Mouse (Mus musculus) cortical plate, adult 2 months (tissue): ENCODE data around the gene Hspb6. TPM values are rescaled to one million over a fixed set of nuclear protein-coding genes. Genes with fewer than 3 reads are reported as not detected.

Experiments
- H3K27ac ChIP-seq: fragments of 200-500 bp; 2 replicates; pipeline ENCODE4 v1.5.1; 2012; ENCODE audit warnings: low read length, control low read depth, inconsistent platforms; ENCODE audit not compliant: insufficient read depth
- H3K4me1 ChIP-seq: fragments of 200-500 bp; 2 replicates; pipeline ENCODE4 v1.6.1; 2011; ENCODE audit warnings: low read length; ENCODE audit not compliant: control insufficient read depth, insufficient read depth
- H3K4me3 ChIP-seq: fragments of 200-500 bp; 2 replicates; pipeline ENCODE4 v1.5.1; 2011; ENCODE audit warnings: mild to moderate bottlenecking, low read length, control low read depth; ENCODE audit not compliant: insufficient read depth
- CTCF ChIP-seq: fragments of 200-500 bp; IDR thresholded peaks from 2 replicates; pipeline ENCODE4 v1.5.1; 2011; ENCODE audit warnings: mild to moderate bottlenecking, control low read depth, low read length; ENCODE audit not compliant: insufficient read depth; ENCODE audit errors: extremely low read depth
- POLR2A ChIP-seq: fragments of 200-500 bp; IDR thresholded peaks from 2 replicates; pipeline ENCODE4 v1.6.1; 2011; ENCODE audit warnings: mild to moderate bottlenecking, low read length, control low read depth; ENCODE audit not compliant: insufficient read depth; ENCODE audit errors: extremely low read depth
- polyA plus RNA-seq: library from polyadenylated mRNA; depleted of rRNA; stranded (reverse); fragments of >200 nt; gene quantifications from 2 replicates; pipeline ENCODE4 v1.2.3, GENCODE M21; 2012

Hspb6 gene
- polyA plus RNA-seq, 1 experiment: 11.3 TPM

DNA sequence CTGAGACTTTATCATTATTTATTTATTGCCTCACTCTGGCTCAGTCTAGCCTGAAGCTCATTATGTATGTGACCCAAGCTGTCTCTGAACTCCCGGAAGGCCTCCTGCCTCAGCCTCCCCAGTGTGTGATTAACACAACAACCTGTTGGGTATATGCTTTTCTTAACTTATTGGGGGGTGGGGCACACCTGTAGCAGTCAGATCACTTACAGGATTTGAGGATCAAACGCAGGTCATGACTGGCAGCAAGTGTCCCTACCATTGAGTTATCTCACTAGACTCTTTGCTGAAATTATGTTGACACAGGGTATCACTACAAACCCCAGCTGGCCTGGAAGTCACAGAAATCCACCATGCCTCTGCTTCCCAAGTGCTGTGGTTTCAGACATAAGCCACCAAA, 8.3 kb downstream of the Hspb6 start:
- Histone ChIP-seq H3K4me1 (peaks cover 3% of the 10 kb centered on the region; the same call in 1 of the 2 replicates), H3K27ac (no peak overlapping the region), H3K4me3 (no peak overlapping the region)
- no peak for TF ChIP-seq CTCF
- no peak for TF ChIP-seq POLR2A

DNA sequence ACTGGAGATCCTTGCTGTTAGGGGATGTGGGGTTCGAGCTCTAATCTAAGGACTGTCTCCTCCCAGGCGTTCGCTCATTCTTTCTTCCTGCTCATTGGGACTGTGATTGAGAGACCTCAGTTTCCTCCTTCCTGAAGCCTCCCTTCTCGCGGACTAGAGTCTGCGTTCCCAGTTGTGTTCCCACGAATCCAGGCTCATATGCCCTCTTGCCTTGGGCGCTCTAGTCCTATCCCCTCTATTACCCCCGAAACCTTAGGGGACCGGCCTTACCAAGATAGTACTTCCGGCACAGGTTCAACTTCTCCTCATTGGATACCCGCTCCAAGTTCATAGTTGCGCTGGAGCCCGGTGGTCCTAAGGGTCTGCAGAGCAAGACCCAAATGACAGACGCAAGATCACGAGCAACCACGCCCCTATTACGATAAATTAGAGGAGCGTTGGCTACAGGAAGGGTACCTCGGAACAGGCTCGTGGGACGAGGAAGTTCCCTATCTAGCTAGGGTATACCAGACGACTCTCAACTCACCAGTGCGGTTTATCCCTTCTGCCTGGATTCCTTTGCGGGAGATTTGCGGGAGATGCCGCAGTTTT, 10.6 kb downstream of the Hspb6 start:
- H3K4me3 ChIP-seq: peak overlapping the region; percentile 50
- H3K27ac ChIP-seq: peak overlapping the region; percentile 11
- TF ChIP-seq CTCF (no peak), POLR2A (no peak)
- H3K4me1 ChIP-seq: peaks cover 3% of the 10 kb centered on the region; the same call in 1 of the 2 replicates

GRCm38 (mm10) chr7:30563117-30563905, 11.3 kb downstream of the Hspb6 start, which contains the start of the genes U2af1l4, Gm49396 and Psenen:
Gene U2af1l4 (plus strand): TSS chr7:30563301.
Gene Gm49396 (plus strand): TSS chr7:30563344.
Gene Psenen (minus strand): TSS chr7:30563627.
- Histone ChIP-seq H3K4me3 (peak within 1 kb of the TSS; percentile 50), H3K4me1 (peaks cover 3% of the 10 kb centered on the region; the same call in 1 of the 2 replicates), H3K27ac (peak within 1 kb of the TSS; percentile 41)
- peak; percentile 66 for TF ChIP-seq POLR2A
- TF ChIP-seq CTCF: no peak

- TF ChIP-seq CTCF: no peak
- no peak for TF ChIP-seq POLR2A
- Histone ChIP-seq H3K4me3 (peak overlapping the region; percentile 50), H3K4me1 (peaks cover 3% of the 10 kb centered on the region; the same call in 1 of the 2 replicates), H3K27ac (no peak overlapping the region)
Observed at GRCm38 (mm10) chr7:30563906-30564280, 11.9 kb downstream of the Hspb6 start.

DNA sequence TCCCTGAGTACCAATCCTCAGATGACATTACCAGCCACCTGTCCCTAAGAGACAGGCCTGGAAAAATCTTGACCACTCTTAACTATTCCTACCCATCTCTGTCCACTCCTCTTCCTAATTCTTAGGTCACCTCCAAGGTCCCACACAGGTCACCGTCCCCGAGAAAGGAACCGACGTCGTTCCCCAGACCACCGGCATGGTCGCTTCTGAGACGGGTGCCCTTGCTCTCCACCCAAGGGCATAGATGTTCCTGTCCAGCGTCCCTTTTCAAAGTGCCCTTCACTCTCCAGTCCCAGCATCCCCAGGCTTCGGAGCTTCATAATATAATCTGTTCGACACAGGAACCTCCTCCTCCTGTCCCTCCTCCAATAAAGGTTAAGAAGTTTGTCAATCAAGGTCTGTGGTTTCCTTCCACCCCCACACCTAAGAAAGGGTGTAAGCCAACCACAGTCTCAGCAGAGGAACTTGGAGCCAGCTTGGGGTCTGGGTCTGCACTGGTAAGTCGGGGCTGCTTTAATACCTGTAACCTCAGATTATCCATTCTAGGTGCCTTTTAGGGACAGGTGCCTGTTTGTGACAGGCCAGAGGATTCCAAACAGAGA, 13.1 kb downstream of the Hspb6 start, which contains the start of gene Igflr1:
Igflr1 (plus strand) TSS at position 458 of the 602 bp plus-strand sequence.
- no peak within 1 kb of the TSS; the same call in 1 of the 2 replicates for H3K4me3 ChIP-seq
- TF ChIP-seq CTCF: no peak
- TF ChIP-seq POLR2A: no peak

GRCm38 (mm10) chr7:30566033-30566432, 14.1 kb downstream of the Hspb6 start:
- Histone ChIP-seq H3K27ac (no peak overlapping the region), H3K4me1 (peaks cover 3% of the 10 kb centered on the region; the same call in 1 of the 2 replicates), H3K4me3 (no peak overlapping the region)
- TF ChIP-seq POLR2A (no peak), CTCF (no peak)

More for the DNA sequence above, 13.1 kb downstream of the Hspb6 start, which contains the start of gene Igflr1:
- H3K4me1 ChIP-seq: peaks cover 3% of the 10 kb centered on the region; the same call in 1 of the 2 replicates
- no peak within 1 kb of the TSS for H3K27ac ChIP-seq

GRCm38 (mm10) chr7:30567555-30567954, 15.6 kb downstream of the Hspb6 start:
- no peak overlapping the region for H3K27ac ChIP-seq
- TF ChIP-seq POLR2A: no peak
- no peak for TF ChIP-seq CTCF

GRCm38 (mm10) chr7:30572389-30572788, 20.4 kb downstream of the Hspb6 start:
- no peak for TF ChIP-seq POLR2A
- no peak for TF ChIP-seq CTCF
- H3K27ac ChIP-seq: no peak overlapping the region
- no peaks in the 10 kb centered on the region for H3K4me1 ChIP-seq
- no peak overlapping the region for H3K4me3 ChIP-seq

More at GRCm38 (mm10) chr7:30567555-30567954, 15.6 kb downstream of the Hspb6 start:
- Histone ChIP-seq H3K4me1 (peaks cover 3% of the 10 kb centered on the region; the same call in 1 of the 2 replicates), H3K4me3 (no peak overlapping the region)

- no peak overlapping the region for H3K27ac ChIP-seq
- TF ChIP-seq POLR2A (no peak), CTCF (no peak)
Observed at GRCm38 (mm10) chr7:30572969-30573368, 21.0 kb downstream of the Hspb6 start.

More at GRCm38 (mm10) chr7:30572969-30573368, 21.0 kb downstream of the Hspb6 start:
- Histone ChIP-seq H3K4me3 (no peak overlapping the region), H3K4me1 (no peaks in the 10 kb centered on the region)
